Mouse (Mus musculus) thymus, postnatal 10 days (tissue): ENCODE measurements around the gene Kif21a.

Experiments used
- DNase-seq, 2 experiments: peaks; one replicate each; pipeline ENCODE4 v3.0.0; 2021; ENCODE audit warnings: low spot score in 2 of 2

Kif21a gene

DNA sequence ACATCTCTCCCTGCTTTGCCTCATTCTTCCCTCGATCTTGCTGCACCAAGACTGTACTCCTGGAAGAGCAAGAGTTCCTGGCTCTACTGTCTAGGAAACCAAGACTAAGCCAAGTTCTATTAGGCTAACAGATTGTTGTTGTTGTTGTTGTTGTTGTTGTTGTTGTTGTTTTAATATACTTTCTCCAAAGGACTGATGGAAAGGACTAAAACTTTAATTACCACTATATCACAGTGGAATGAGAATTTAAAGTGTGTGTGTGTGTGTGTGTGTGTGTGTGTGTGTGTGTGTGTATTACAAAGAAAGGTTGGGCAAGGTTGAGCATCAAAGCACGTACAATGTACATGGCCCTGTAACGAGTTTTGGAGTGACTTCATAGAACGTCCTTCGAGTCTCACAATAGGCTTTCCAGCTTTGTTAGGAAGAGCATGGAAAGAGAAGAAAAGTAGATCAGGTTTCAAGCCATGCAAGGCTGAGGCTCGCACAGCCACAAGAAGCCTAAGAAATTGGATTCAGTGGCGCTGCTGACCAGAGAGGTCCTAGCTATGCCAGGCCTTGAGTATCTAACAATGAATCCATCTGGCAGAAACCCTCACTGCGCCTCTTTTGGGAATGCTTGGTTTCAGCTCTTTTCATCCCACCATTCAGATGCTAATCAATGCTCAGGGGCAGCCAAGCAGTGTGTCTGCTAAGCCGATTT, 31.4 kb downstream of the Kif21a start:
- no peak for DNase-seq

GRCm38 (mm10) chr15:91017261-91018160, 32.2 kb downstream of the Kif21a start:
- DNase-seq, result no peak

DNA sequence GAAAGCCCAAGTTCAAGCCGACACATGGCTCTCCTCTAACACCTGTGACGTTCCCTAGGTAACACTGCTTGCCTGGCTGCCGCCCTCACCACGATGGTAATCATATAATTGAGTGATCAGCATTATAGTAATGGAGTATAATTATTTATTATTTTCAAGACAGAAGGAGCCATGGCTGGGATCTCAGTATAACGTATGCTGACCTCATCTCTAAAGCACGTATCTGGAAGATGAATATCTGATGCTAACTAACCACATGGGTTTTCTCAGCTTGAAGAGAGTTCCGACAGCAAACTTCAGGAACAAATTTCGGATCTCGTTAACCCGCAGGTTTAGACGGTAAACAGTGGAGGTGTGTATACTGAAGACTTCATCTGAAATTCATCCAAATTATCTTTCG, 33.4 kb downstream of the Kif21a start:
- DNase-seq, result no peak

DNA sequence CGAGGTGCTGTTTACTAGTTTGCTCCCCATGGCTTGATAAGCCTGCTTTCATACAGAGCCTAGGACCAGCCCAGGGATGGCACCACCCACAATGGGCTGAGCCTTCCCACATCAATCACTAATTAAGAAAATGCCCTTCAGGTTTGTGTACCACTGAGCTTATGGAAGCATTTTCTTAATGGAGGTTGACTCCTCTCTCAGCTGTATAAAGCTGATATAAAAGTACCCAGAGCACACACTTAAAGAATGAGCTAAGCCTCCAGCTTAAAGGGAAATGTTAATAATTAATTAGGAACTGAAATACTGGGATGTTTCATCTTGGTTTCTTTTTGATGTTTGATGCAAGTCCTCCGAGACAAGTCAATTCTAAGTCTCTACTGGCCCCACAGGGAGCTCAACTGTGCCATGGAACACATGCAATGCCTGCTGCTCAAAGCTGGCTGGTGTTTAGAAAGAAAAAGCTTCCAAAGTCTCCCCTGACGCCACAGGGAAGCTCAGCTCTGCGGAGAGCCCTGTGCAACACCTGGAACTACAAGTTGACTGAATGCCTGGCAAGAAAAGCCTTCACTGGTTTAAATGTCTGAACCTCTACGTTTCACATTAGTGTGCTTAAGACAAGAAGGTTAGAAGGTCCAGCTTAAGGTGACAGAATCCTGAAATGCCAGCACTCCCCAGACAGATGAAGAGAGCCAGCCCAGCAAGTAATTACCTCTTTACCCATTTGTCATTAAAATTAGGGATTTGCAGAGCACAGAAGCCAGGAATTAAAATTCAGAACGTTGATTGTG, 36.8 kb downstream of the Kif21a start:
- DNase-seq, result no peak

GRCm38 (mm10) chr15:91010218-91010617, 39.5 kb downstream of the Kif21a start:
- no peak for DNase-seq

DNA sequence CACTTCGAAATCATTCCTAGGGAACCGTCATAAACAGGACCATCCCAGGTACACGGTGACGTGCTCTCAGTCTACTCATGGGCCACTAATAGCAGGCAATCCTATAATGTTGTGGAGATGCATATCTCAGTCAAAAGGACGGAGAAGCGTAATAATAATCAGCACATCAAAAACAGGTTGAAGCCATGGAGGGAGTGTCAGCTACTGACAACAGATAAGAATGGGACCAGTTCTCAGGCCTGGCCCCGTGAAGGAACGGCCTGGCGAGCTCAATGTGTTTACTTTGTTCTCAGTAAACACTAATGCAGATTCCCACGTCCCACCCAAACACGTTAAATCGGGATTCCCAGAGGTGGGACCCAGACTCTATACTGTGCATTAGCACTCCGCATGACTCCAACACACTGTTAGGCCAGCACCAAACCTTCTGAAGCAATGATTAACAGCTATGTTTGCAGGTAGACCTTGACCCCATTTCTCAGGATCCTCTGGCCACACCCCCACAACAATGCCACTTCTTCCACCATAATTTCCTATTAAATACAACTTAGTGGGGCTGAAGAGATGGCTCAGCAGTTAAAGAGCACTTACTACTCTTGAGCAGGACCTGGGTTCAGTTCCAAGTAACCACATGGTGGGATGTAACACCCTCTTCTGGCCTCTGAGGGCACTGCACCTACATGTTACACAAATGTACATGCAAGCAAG, 42.5 kb downstream of the Kif21a start:
- no peak for DNase-seq

- DNase-seq, result no peak
Observed at GRCm38 (mm10) chr15:91004726-91005125, 45.0 kb downstream of the Kif21a start.

DNA sequence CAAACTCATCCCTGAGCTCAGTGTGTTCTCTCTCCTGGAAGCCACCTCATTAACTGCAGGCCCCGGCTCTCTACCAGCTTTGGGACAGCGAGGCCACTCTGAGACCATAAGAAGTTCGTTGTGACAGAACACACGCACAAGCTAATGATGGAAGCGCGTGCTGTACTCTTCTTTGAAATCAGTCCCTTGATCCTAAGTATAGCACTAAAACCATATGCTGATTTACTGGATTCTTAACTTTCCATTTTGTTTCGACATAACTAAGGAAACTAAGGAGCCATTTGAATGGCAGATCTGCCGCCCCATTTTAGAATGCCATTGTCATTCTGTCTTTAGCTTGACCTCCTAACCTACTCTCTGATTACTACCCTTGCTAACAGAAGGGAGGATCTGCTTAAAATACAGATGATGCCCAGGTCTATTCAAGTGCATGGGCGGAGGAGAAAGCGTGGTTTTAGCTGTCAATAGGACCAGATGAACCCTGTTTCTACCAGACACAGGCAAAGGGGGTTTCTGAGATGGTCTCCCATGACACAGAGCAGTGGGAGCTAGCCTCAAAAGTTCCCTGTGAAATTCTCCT, 48.6 kb downstream of the Kif21a start:
- no peak for DNase-seq

DNA sequence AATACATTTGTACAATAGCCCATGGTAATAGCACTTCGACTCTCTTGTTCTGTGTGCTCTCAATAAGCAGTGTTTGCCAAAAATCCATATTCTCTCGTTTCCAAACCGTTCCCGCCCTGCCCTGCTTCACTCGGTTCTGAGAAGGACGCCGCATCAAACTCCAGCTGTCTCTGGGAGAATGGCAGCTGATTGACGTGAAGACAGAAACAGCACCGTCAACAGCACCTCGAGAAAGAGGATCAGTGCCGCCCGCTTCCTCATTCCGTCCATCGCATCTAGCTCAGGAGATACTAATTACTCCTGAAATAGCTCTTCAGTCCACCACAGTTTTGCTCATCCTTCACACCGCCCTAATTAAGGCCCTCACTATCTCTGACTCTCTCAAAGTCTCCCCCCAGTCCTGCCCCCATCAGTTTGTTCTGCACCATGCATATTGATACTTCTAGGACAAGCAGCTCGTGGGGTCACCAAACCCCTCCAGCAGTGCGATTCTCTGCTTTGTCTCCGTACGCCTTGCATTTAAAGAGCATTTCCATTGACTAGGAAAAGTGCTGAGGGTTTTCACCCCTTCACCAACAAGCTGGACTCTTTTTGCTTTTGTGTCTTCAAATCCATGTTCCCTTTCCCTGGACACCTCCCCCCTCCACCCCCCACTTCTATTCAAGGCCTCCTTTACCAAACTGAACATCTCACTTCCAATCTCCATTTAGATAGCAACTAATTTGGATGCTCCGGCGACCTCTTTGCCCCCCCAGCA, 49.3 kb downstream of the Kif21a start:
- DNase-seq, result no peak

DNA sequence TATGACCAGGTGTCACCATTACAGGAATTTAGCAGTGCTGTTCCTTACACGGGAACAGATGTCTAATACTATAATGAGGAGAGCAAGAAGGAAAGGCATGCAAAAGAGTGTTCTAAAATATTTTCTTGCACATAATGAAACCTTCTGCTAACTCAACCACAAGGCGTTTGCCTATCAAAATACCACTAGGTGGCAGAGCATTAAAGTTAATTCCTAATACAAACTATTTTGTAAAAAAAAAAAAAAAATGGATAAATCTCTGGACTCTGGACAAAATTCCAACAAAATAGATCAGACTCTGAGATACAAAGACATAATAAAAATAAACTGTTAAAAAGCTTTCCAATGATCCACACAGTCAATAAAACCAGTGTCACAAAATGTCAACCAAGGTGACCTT, 56.9 kb downstream of the Kif21a start:
- no peak for DNase-seq

- DNase-seq, result no peak
Observed at GRCm38 (mm10) chr15:90992388-90992787, 57.4 kb downstream of the Kif21a start.

DNA sequence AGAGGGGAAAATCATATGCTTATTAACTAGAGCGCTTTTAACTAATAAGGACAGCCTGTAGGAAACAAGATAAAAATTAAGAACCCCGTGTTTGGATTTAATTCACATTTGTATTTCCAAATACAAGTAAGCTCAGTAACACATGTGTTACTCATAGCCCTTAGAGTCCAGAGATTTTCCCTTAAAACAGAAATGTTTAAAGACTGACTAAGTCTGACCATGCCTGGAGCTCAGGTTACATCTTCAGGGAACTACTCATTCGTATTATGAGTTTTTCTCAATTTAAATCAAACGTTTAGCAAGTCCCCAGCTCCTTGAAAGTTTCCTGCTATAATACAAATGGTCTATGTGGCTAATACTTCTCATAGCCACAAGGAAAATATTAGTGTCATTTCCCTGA, 57.9 kb downstream of the Kif21a start:
- no peak for DNase-seq

DNA sequence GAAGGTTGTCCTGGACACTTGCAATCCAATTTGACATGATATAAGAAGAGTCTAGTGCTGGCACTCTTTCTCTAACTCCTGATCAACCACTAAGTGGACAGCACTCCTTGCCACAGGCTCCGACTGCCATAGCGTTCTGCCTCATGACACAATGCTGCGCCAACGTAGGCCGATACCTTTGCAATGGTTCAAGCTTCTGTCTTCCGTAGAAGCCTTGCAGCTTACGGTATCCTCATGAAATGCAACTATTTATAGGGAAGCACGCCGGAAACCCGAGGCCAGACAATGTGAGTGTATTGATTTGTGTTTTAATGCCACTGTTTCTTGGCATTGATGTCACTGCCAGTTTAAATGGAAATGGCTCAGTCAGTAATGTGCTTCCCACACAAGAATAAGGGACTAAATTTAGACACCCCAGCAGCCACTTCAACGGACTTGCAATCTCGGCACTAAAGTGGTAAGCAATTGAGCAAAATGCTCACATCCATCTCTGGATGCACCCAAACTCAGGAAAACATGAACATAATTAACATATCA, 62.0 kb downstream of the Kif21a start:
- DNase-seq, result no peak

DNA sequence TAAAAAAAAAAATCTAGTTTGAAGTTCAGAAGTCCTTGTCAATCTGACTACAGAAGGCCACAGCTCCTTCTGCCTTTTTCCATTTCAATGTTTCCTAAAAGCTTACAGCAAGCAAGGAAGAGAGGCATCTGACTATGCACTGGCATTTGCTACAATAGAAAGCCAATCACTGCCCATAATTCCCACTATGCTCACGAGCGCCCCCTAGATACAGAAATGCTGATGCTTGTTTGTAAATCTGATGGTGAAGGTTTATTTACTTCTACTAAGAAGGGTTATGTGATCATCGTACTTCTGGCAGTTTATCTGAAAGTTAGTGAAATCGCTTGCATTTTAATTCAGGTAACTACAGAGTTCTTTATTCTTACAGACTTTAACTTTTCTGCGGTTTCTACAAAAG, 73.8 kb downstream of the Kif21a start:
- no peak for DNase-seq

- DNase-seq, result no peak
Observed at GRCm38 (mm10) chr15:90971914-90972767, 77.6 kb downstream of the Kif21a start.

GRCm38 (mm10) chr15:90963320-90963719, 86.4 kb downstream of the Kif21a start:
- no peak for DNase-seq

DNA sequence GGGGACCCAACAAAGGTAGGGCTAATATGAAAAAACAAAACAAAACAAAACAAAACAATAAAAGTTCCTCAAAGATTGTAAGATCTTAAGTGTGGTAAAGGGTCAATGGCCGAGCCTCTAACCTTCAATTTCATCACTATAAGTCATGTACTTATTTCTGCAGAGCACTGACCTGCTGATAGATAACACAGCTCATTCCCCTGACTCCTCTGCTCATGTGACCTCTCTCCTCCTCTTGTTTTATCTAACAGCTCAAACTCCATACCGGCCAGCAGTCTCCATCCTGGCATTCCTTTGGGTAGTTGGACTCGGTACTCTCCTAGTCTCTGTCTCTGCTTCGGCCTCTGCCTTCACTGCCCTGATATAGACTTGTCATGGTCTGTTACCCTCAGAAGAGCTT, 87.2 kb downstream of the Kif21a start:
- no peak for DNase-seq

GRCm38 (mm10) chr15:90960831-90961554, 88.8 kb downstream of the Kif21a start:
- DNase-seq, result no peak

GRCm38 (mm10) chr15:90951383-90951782, 98.4 kb downstream of the Kif21a start:
- no peak for DNase-seq
